Mouse (Mus musculus) hindbrain, embryonic 15.5 days (tissue): ENCODE results near the gene Knstrn. TPM values are rescaled to one million over a fixed set of nuclear protein-coding genes. Genes with fewer than 3 reads are reported as not detected.

ENCODE experiments used
- ATAC-seq: fragments of 200-750 bp; cut with Nextera tagmentation; 2 replicates; pipeline ENCODE4 v1.8.0; 2017; ENCODE audit warnings: low read depth, moderate number of reproducible peaks, moderate TSS enrichment; ENCODE audit not compliant: low FRiP score
- H3K27ac ChIP-seq: fragments of 300-500 bp; sonication (generic); replicated peaks from 2 replicates; pipeline ENCODE4 v1.5.1; 2015; ENCODE audit warnings: mild to moderate bottlenecking, inconsistent platforms
- H3K27me3 ChIP-seq: fragments of 300-500 bp; sonication (generic); 2 replicates; pipeline ENCODE4 v1.6.1; 2015; ENCODE audit warnings: control low read depth, inconsistent platforms
- H3K36me3 ChIP-seq: fragments of 300-500 bp; sonication (generic); 2 replicates; pipeline ENCODE4 v1.6.1; 2015; ENCODE audit warnings: control low read depth, inconsistent platforms
- H3K4me1 ChIP-seq: fragments of 300-500 bp; sonication (generic); replicated peaks from 2 replicates; pipeline ENCODE4 v1.6.1; 2015; ENCODE audit warnings: control low read depth, inconsistent platforms
- H3K4me2 ChIP-seq: fragments of 300-500 bp; sonication (generic); 2 replicates; pipeline ENCODE4 v1.6.1; 2015; ENCODE audit warnings: moderate library complexity, mild to moderate bottlenecking, inconsistent platforms
- H3K4me3 ChIP-seq: fragments of 300-500 bp; sonication (generic); 2 replicates; pipeline ENCODE4 v1.5.1; 2015; ENCODE audit warnings: mild to moderate bottlenecking, inconsistent platforms
- H3K9ac ChIP-seq: fragments of 300-500 bp; sonication (generic); 2 replicates; pipeline ENCODE4 v1.6.1; 2015; ENCODE audit warnings: inconsistent platforms
- H3K9me3 ChIP-seq: fragments of 300-500 bp; sonication (generic); 2 replicates; pipeline ENCODE4 v1.6.1; 2016; ENCODE audit warnings: control low read depth, inconsistent platforms
- WGBS: fragments of 180-500 bp; shearing (Covaris S2); methylation state at CpG from one replicate; pipeline ENCODE4 v1.1.7; 2015; 5-methylcytosine and 5-hydroxymethylcytosine counted together
- polyA plus RNA-seq: library from polyadenylated mRNA; unstranded; fragments of >200 nt; fragmentation: Nextera tagmentation; extraction: Ambion mirVana; gene quantifications from 2 replicates; pipeline ENCODE4 v1.2.1, GENCODE M21; 2015

Knstrn gene
- polyA plus RNA-seq, 1 experiment from 2014 or later: 23.0 TPM

DNA sequence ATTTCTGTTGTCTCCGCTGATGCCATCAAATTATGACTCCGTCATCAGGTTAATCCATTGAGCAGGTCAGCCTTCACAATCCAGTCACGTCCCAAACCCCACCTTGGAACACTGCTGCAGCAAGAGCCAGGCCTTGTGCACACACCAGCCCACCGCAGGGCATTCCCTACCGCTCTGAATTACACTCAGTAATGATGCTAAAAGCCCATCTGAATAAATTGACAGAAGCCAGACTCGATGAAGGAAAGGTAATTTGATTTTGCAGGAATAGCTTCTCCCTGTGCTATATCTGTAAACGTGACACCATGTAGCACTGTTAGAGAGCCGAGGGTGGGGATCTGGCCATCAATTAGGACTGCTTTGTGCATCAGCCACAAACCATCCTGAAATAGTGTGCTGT is 61.5 kb downstream of the Knstrn start:
- Histone ChIP-seq H3K4me3 (no peak overlapping the region), H3K9ac (no peak overlapping the region), H3K36me3 (peaks cover 23% of the 10 kb centered on the region), H3K4me2 (no peak overlapping the region), H3K9me3 (no peaks in the 10 kb centered on the region), H3K4me1 (no peaks in the 10 kb centered on the region), H3K27ac (no peak overlapping the region), H3K27me3 (no peaks in the 10 kb centered on the region)
- no peak for ATAC-seq
- 86% methylated on average over 8 of the region's 8 CpGs for WGBS

DNA sequence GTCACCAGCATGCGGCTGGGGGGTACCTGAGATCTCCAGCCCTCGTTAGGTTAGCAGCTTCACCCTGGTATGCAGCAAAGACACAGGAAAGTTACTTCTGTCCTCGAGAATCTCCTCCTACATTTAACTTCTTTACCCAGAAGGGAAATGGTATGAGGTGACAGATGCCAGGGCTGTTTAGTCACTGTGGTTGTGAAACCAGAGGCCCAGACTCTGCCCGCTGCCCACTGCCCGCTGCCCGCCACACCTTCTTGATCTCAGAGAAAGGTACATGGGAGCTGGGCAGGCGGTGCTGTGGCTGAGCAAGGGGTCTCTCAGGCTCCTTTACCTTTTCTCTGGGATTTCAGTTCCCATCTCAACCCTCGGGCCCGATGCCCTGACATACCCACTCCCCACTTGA is 62.6 kb downstream of the Knstrn start:
- WGBS: 94% methylated on average over 9 of the region's 9 CpGs
- no peak for ATAC-seq
- H3K36me3 ChIP-seq: peaks cover 24% of the 10 kb centered on the region
- no peak overlapping the region for H3K4me2 ChIP-seq
- H3K27me3 ChIP-seq: no peaks in the 10 kb centered on the region
- no peaks in the 10 kb centered on the region for H3K9me3 ChIP-seq
- H3K4me1 ChIP-seq: no peaks in the 10 kb centered on the region
- no peak overlapping the region for H3K27ac ChIP-seq
- H3K4me3 ChIP-seq: no peak overlapping the region
- no peak overlapping the region for H3K9ac ChIP-seq

DNA sequence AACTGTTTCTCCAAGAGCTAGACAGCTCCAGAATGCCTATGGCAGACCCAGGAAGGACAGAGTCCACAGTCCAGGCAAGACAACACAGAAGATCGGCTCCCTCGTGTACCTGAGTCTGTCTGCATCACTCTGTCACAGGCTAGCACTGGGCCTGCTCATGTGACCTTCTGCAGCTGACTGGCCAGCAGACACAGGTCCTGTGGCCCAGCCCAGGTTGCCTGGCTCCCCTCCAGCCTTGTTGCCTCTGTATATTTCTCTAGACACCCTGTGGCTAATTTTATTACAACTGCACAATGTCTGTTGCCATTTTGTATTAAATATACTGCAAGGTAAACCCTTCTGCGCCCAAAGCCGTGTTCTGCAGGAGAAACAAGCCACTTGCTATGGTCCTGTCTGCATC is 67.2 kb downstream of the Knstrn start:
- Histone ChIP-seq H3K36me3 (peaks cover 20% of the 10 kb centered on the region; the same call in 1 of the 2 replicates), H3K4me1 (peaks cover 5% of the 10 kb centered on the region), H3K9me3 (no peaks in the 10 kb centered on the region), H3K4me2 (no peak overlapping the region), H3K27me3 (peaks cover 9% of the 10 kb centered on the region; the same call in 1 of the 2 replicates), H3K4me3 (no peak overlapping the region), H3K9ac (no peak overlapping the region), H3K27ac (no peak overlapping the region)
- WGBS: 90% methylated on average over 4 of the region's 4 CpGs
- ATAC-seq: no peak

DNA sequence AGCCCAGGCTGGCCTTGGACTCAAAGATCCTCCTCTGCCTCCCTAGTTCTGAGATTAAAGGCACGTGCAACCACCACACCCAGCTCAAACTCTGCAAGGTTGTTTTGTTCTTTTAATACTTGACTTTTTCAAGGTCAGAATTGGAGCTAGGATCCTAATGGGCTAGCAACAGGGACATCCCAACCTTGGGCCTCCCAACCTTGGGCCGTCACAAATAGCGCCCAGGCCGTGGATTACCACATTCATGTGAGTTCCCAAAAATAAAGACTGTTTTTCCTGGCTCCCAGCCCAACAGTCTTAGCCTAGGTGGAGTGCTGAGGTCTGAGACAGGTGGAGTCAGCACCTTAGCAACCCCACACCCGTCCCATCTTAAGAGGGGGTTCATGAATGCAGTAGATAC is 68.2 kb downstream of the Knstrn start:
- Histone ChIP-seq H3K36me3 (peaks cover 13% of the 10 kb centered on the region; the same call in 1 of the 2 replicates), H3K27me3 (peaks cover 9% of the 10 kb centered on the region; the same call in 1 of the 2 replicates), H3K9me3 (no peaks in the 10 kb centered on the region), H3K27ac (no peak overlapping the region), H3K9ac (no peak overlapping the region), H3K4me3 (no peak overlapping the region), H3K4me1 (peaks cover 5% of the 10 kb centered on the region), H3K4me2 (no peak overlapping the region)
- no peak for ATAC-seq
- 87% methylated on average over 5 of the region's 5 CpGs for WGBS

DNA sequence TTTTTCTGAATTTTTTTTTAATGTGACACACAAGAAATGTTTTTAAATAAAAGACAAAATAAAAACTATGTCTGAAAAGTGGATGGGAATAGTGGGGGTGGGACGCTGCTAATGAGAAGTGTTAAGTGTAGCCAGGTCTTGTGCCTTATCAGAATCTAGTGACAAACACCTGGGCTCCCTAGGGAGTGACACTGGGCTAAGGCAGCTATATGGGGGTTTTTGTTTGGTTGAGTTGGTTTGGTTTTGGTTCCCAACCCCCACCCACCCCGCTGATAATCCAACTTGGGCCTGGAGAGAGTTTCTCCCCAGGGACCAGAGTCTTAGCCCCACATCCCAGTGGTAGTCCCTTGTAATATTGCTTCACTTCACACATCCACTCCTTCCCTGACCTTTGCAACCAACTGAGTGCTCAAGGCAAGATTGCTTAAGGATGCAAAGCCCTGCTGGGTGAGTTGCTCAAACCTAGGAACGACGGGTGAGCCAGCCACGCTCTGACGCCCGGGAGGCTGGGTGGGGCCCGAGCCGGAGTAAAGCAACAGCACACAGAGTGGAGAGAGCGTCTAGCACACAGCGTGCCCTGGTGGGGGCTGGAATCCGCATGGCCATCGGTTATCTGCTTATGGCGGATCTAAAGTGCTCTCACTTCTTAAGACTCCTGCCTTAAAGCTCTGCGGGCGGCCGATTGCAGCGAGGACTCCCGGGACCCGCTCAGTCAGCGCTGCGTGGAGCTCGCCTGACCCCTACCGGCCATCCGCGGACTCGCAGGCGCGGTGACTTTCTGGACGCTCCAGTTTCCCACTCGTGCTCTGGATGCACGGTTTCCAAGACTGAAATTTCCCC is 69.3 kb downstream of the Knstrn start:
- Histone ChIP-seq H3K9me3 (no peaks in the 10 kb centered on the region), H3K4me3 (peak overlapping the region; percentile 40), H3K4me1 (peaks cover 12% of the 10 kb centered on the region), H3K4me2 (peak overlapping the region; percentile 85), H3K27ac (no peak overlapping the region), H3K36me3 (0 out of 2 replicates have a peak, but pooled peaks cover 4% of the 10 kb centered on the region), H3K9ac (peak overlapping the region; percentile 47), H3K27me3 (peaks cover 9% of the 10 kb centered on the region; the same call in 1 of the 2 replicates)
- WGBS: 2% methylated on average over 32 of the region's 32 CpGs
- peak; percentile 80 for ATAC-seq

DNA sequence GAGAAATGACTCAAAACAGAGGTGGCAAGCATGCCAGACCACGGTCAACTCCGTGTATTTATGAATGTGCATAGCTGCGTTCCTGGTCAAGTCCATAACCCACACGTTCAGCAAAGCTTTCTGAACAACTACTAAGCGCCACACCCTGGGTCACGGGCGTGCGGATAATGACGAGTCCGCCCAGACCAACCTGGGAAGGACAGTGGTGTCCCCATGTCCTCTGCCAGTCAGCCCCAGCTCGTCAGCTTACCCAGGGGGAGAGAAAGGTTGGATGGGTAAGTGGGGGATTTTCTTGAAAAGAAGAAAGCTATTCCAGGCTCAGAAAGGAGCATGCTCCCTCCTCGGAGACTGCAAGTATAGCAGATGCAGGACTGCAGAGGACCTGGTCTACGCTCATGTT is 73.6 kb downstream of the Knstrn start:
- no peak for ATAC-seq
- Histone ChIP-seq H3K27me3 (peaks cover 11% of the 10 kb centered on the region; the same call in 1 of the 2 replicates), H3K27ac (no peak overlapping the region), H3K4me1 (peaks cover 12% of the 10 kb centered on the region), H3K36me3 (no peaks in the 10 kb centered on the region), H3K4me3 (no peak overlapping the region), H3K9me3 (no peaks in the 10 kb centered on the region), H3K4me2 (peak overlapping the region; percentile 37), H3K9ac (no peak overlapping the region)
- 68% methylated on average over 13 of the region's 13 CpGs for WGBS

DNA sequence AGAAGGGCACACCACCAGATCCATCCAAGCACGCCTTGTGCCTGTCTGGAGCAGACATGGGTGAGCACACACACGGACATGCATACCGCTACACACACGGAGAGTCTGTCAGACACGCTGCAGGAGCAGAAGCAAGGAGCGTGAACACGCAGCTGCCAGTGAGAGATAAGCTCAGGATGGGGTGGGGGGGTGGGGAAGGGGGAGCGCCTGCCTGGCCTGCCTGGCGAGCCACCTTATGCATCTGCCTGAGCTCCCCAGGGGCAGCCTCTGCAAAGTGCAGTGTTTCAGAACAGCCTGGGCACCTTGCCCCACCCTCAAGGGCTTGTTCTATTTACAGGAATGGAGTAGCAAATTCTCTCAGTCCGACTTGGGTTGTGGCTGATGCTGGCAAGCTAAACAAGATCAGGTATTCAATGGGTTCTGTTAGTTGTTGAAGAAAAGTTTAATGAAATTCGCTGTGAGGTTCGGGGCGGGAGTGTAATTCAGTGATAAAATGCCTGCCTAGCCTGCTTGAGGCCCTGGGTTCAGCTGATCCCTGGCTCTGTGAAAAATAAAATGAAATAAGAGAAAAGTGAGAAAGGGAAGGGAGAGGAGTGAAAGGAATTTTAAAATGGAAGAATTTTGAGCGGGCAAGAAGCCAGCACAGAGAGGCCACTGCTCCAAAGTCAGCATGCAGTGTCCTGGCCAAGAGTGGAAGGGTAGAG is 74.2 kb downstream of the Knstrn start:
- Histone ChIP-seq H3K9me3 (no peaks in the 10 kb centered on the region), H3K4me2 (peak overlapping the region; percentile 37), H3K27ac (no peak overlapping the region), H3K4me1 (peaks cover 9% of the 10 kb centered on the region), H3K9ac (no peak overlapping the region), H3K27me3 (peaks cover 15% of the 10 kb centered on the region; the same call in 1 of the 2 replicates), H3K4me3 (no peak overlapping the region), H3K36me3 (no peaks in the 10 kb centered on the region)
- 31% methylated on average over 14 of the region's 14 CpGs for WGBS
- peak; percentile 43; the same call in 1 of the 2 replicates for ATAC-seq

DNA sequence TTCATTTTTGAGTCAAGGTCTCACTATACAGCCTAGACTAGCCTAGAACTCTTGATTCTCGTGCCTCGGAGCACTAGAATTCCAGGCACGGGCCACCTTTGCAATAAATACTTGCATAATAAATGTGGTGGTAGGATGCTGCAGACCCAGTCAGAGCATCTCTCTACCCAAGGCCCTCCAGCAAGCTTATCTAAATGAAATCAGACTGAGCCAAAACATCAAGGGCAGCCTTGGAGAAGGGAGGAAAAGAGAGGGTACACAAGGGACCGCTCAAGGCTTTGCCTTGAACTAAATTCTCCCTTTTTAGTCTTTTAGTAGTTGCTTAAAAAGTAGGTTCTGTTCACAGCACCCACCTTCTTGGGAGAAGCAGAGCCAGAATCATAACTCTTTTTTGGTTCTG is 77.4 kb downstream of the Knstrn start:
- 88% methylated on average over 4 of the region's 4 CpGs for WGBS
- Histone ChIP-seq H3K4me2 (no peak overlapping the region), H3K9ac (no peak overlapping the region), H3K27me3 (peaks cover 30% of the 10 kb centered on the region), H3K4me3 (no peak overlapping the region), H3K36me3 (no peaks in the 10 kb centered on the region), H3K9me3 (no peaks in the 10 kb centered on the region), H3K27ac (no peak overlapping the region), H3K4me1 (peaks cover 9% of the 10 kb centered on the region)
- no peak for ATAC-seq

DNA sequence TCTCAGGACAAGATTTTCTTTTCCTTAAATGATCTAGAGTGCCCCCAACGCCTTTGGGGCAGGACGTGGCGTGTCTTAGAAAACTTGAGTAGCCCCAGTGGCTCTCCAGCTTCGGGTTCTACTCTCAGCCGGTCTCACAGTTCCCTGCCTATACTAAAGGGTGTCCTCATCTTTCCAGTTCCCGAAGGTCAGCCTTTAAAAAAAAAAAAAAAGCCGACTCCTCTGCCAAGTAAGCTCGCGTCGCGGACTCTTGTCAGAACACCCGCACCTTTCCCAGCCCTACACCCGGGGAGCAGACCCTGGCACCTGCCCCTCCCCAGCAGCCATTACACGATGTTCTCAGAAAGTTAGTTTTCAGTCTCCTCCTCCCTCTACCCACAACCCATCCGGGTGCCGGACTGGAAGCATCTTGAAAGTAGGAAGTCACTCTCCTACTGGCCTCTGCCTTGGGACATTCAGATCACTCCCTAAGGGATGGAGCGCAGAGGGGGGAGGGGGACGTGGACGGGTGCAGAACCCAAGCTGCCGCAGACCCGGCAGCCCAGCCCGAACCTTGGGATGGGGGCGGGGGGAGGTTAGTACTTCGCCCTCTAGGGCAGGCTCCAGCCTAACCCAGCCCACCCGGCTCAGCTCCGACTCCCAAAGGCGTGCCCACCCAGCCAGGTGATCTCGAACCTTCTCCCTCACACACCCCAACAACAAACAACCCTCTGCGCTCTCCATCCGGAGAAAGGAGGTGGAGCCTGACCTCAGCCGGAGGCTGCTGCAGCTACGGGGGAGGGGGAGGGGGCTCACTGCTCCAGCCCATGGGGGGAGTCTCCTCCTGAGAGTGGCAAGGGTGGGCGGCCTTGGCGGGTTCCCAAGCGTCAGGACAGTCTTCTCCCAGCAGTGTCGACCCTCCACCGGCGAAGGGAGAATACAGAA is 82.4 kb downstream of the Knstrn start:
- no peak for ATAC-seq

DNA sequence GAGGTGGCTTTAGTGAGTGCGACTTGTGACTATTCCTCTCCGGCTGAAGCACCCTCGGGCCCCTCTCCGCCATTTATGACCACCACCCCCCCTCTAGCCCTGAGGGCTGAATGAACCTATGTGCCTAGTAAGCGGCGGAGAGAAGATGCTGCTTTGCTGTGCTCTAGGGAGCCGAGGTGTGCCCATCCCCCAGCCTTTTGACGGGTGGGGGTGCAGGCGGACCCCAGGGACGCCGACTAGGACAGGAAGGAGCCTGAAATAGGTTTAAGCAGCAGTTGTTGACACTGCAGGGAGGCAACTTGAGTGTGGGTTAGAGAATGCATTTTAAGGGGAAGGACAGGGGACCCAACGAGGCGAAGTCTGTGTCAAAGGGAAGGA is 83.1 kb downstream of the Knstrn start:
- H3K4me1 ChIP-seq: peaks cover 36% of the 10 kb centered on the region
- WGBS: 0% methylated on average over 13 of the region's 13 CpGs
- no peak for ATAC-seq
- H3K27ac ChIP-seq: no peak overlapping the region
- peak overlapping the region; percentile 43 for H3K4me3 ChIP-seq
- peak overlapping the region; percentile 43 for H3K9ac ChIP-seq
- H3K4me2 ChIP-seq: peak overlapping the region; percentile 80
- no peaks in the 10 kb centered on the region for H3K9me3 ChIP-seq
- H3K27me3 ChIP-seq: peaks cover 72% of the 10 kb centered on the region
- no peaks in the 10 kb centered on the region for H3K36me3 ChIP-seq

More for the DNA sequence above, 82.4 kb downstream of the Knstrn start:
- peak overlapping the region; percentile 43 for H3K4me3 ChIP-seq
- peak overlapping the region; percentile 80 for H3K4me2 ChIP-seq
- WGBS: 1% methylated on average over 38 of the region's 38 CpGs
- H3K27me3 ChIP-seq: peaks cover 74% of the 10 kb centered on the region
- H3K9me3 ChIP-seq: no peaks in the 10 kb centered on the region
- no peaks in the 10 kb centered on the region for H3K36me3 ChIP-seq
- H3K9ac ChIP-seq: peak overlapping the region; percentile 43
- peaks cover 36% of the 10 kb centered on the region for H3K4me1 ChIP-seq
- H3K27ac ChIP-seq: no peak overlapping the region

DNA sequence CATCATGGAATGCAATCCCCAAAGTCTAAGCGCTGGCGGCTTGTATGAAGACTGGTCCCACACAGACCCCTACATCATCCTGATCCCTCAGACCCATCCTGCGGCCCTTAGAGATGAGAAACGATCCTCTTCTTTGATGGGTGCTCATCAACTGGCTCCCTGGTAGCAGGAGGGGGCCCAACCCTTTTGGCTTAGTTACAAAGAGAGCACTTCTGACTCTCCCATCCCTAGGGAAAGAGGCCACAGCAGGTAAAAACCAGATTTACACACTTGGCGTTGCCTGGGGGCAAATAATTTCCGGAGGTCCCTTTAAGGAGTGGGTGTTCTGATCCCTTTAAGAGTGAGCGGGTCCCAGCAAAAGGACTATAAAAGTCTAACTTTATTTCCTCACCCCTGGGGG is 83.6 kb downstream of the Knstrn start:
- peaks cover 72% of the 10 kb centered on the region for H3K27me3 ChIP-seq
- H3K4me2 ChIP-seq: peak overlapping the region; percentile 80
- H3K27ac ChIP-seq: no peak overlapping the region
- 2% methylated on average over 7 of the region's 7 CpGs for WGBS
- no peak for ATAC-seq
- H3K4me3 ChIP-seq: peak overlapping the region; percentile 43
- no peaks in the 10 kb centered on the region for H3K36me3 ChIP-seq
- peak overlapping the region; percentile 43 for H3K9ac ChIP-seq
- H3K4me1 ChIP-seq: peaks cover 36% of the 10 kb centered on the region
- no peaks in the 10 kb centered on the region for H3K9me3 ChIP-seq
